Mouse (Mus musculus) liver, embryonic 14.5 days (tissue): Measurements from ENCODE around the gene Ccdc40. TPM values are rescaled to one million over a fixed set of nuclear protein-coding genes. Genes with fewer than 3 reads are reported as not detected.

Experiments
- ATAC-seq: fragments of 200-750 bp; cut with Nextera tagmentation; 2 replicates; pipeline ENCODE4 v1.8.0; 2017; ENCODE audit warnings: moderate number of reproducible peaks, mild to moderate bottlenecking, moderate library complexity; ENCODE audit not compliant: insufficient read depth
- DNase-seq, 3 experiments: peaks; one replicate each; pipeline ENCODE4 v3.0.0-alpha.2; 2012 to 2013; ENCODE audit warnings: low read depth in 3 of 3, low spot score in 3 of 3
- H3K27ac ChIP-seq: fragments of 300-500 bp; sonication (generic); 2 replicates; pipeline ENCODE4 v1.5.1; 2014; ENCODE audit warnings: moderate library complexity, mild to moderate bottlenecking, control low read depth, inconsistent platforms
- H3K27me3 ChIP-seq: fragments of 300-500 bp; sonication (generic); 2 replicates; pipeline ENCODE4 v1.6.1; 2014; ENCODE audit warnings: mild to moderate bottlenecking, low read length, moderate library complexity; ENCODE audit not compliant: control insufficient read depth, insufficient read depth
- H3K36me3 ChIP-seq: fragments of 300-500 bp; sonication (generic); replicated peaks from 2 replicates; pipeline ENCODE4 v1.6.1; 2014; ENCODE audit warnings: low read depth; ENCODE audit not compliant: control insufficient read depth, insufficient read depth
- H3K4me1 ChIP-seq, 2 experiments: fragments of 200-500 bp in 1 of 2; fragments of 300-500 bp in 1 of 2; sonication (generic) in 1 of 2; replicated peaks; 2 replicates each; pipeline ENCODE4 v1.6.1; 2012 to 2014; ENCODE audit warnings: antibody characterized with exemption in 1 of 2, inconsistent platforms in 1 of 2, low read length in 1 of 2; ENCODE audit not compliant: control insufficient read depth in 2 of 2, insufficient read depth in 2 of 2
- H3K4me2 ChIP-seq: fragments of 300-500 bp; sonication (generic); 2 replicates; pipeline ENCODE4 v1.6.1; 2014; ENCODE audit warnings: low read depth, mild to moderate bottlenecking, control low read depth, moderate library complexity
- H3K4me3 ChIP-seq, 2 experiments: fragments of 200-500 bp in 1 of 2; fragments of 300-500 bp in 1 of 2; sonication (generic) in 1 of 2; 2 replicates each; pipeline ENCODE4 v1.5.1; 2012 to 2014; ENCODE audit warnings: low read depth in 2 of 2, low read length in 2 of 2, mild to moderate bottlenecking in 2 of 2, control low read depth in 1 of 2, inconsistent platforms in 1 of 2, moderate library complexity in 1 of 2; ENCODE audit not compliant: insufficient read depth in 1 of 2
- H3K9ac ChIP-seq: fragments of 300-500 bp; sonication (generic); replicated peaks from 2 replicates; pipeline ENCODE4 v1.6.1; 2014; ENCODE audit warnings: mild to moderate bottlenecking, control low read depth, moderate library complexity
- H3K9me3 ChIP-seq: fragments of 300-500 bp; sonication (generic); 2 replicates; pipeline ENCODE4 v1.6.1; 2016; ENCODE audit warnings: low read length, mixed read lengths; ENCODE audit not compliant: control insufficient read depth
- CTCF ChIP-seq: IDR thresholded peaks from 2 replicates; pipeline ENCODE4 v1.5.1; 2016; ENCODE audit warnings: antibody characterized with exemption, low read depth, control low read depth
- EP300 ChIP-seq: IDR thresholded peaks from 2 replicates; pipeline ENCODE4 v1.6.1; 2016; ENCODE audit warnings: antibody characterized with exemption, low read depth
- WGBS: fragments of 180-500 bp; shearing (Covaris S2); extraction: QIAGEN DNeasy Blood & Tissue Kit; methylation state at CpG from one replicate; pipeline ENCODE4 v1.1.7; 2014; ENCODE audit not compliant: insufficient replicate concordance; 5-methylcytosine and 5-hydroxymethylcytosine counted together
- polyA plus RNA-seq, 2 experiments: library from polyadenylated mRNA; depleted of rRNA in 1 of 2; stranded (reverse) in 1 of 2; unstranded in 1 of 2; fragments of >200 nt; fragmentation: Nextera tagmentation in 1 of 2; extraction: Ambion mirVana in 1 of 2; gene quantifications; 2 replicates each; pipeline versions ENCODE4 v1.2.1 to v1.2.3; 2012 to 2014

Ccdc40 gene
- polyA plus RNA-seq, 2 experiments, result 0.42 to 0.59 TPM

DNA sequence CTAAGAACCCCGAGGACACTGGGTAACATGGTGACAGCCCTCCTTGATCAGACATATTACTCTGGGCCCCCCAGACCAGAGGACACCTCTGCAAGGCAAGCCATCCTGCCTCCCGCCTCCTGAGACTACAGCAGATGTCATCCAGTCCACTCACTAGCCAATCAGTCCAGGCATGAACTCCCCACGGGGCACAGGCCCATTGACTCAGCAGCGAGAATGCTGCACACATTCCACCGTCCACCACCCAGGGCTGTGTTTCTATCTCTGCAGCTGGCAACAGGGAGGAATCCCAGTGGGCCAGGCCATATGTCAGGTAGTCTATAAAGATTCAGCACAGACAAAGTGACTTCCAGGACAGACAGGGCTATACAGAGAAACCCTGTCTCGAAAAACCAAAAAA lies 20.4 kb upstream of the Ccdc40 start:
- 65% methylated on average over 6 of the region's 6 CpGs for WGBS

DNA sequence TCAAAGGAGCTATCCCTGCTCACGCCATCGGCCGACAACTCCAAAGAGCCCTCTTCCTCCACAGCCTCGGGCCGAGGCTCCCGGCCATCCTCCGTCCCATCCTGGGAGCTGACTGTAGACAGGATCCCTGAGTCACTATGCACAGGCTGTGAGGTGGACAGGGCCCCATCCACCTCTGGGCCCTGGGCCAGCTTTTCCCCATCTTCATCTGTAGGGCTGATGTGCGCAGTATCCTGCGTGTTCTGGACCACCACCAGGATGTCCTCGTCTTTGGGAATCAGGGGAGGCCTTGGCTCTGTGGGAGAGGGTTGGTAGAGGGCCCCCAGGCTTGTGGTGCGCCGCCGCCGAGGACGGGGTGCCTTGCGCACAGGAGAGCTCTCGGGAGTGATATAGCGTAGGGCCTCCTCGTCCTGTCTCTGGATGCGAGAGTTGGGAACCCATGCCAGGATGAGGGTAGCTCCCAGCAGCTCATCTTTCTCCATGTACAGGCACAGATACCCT lies 19.5 kb upstream of the Ccdc40 start:
- Histone ChIP-seq H3K9me3 (no peaks in the 10 kb centered on the region), H3K27me3 (no peaks in the 10 kb centered on the region), H3K4me2 (no peak overlapping the region), H3K9ac (no peak overlapping the region), H3K36me3 (no peaks in the 10 kb centered on the region), H3K27ac (no peak overlapping the region), H3K4me3 (no peak overlapping the region), H3K4me1 (0 out of 4 replicates have a peak, but pooled peaks cover 0 to 2% of the 10 kb centered on the region in 2 experiments)
- WGBS, result 73% methylated on average over 20 of the region's 20 CpGs
- TF ChIP-seq EP300, result no peak
- ATAC-seq, result no peak
- no peak for DNase-seq

More for the DNA sequence above, 20.4 kb upstream of the Ccdc40 start:
- Histone ChIP-seq H3K9ac (no peak overlapping the region), H3K4me3 (no peak overlapping the region), H3K27me3 (no peaks in the 10 kb centered on the region), H3K36me3 (no peaks in the 10 kb centered on the region), H3K4me2 (no peak overlapping the region), H3K9me3 (no peaks in the 10 kb centered on the region), H3K4me1 (no peaks in the 10 kb centered on the region), H3K27ac (no peak overlapping the region)
- TF ChIP-seq CTCF (no peak), EP300 (no peak)
- no peak for DNase-seq
- no peak for ATAC-seq

DNA sequence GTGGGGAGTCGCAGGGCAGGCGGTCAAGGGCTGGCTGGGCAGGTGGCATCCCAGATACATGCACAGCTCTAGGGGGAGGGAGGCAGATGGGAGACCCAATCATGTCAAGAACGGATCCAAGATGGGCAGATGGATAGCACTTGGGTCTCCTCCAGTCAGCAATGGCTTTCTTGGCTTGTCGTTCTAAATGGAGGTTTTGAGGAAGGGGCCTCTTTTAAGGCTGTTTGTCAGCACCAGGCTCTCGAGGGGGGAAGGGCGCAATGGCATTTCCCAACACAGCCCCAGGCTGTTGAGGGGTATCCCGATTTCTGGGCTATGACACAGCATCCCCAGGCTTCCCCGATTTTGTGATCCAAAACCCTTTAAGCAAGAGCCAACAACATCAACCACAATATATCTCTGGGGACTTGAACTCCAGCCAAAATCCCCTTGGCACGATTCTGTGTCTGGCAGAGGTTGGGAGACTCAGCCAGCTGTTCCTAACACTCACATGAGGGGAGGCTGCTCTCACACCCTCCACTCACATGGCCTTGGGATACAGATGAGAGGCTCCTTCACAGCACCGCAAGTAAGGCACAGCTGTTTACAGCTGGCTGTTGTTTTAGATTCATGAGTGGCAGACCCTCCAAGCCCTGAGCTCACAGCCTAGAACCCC lies 18.9 kb upstream of the Ccdc40 start:
- Histone ChIP-seq H3K27ac (no peak overlapping the region), H3K27me3 (no peaks in the 10 kb centered on the region), H3K36me3 (no peaks in the 10 kb centered on the region), H3K4me3 (no peak overlapping the region), H3K9me3 (no peaks in the 10 kb centered on the region), H3K9ac (no peak overlapping the region), H3K4me2 (no peak overlapping the region), H3K4me1 (0 out of 4 replicates have a peak, but pooled peaks cover 0 to 2% of the 10 kb centered on the region in 2 experiments)
- WGBS, result 69% methylated on average over 10 of the region's 10 CpGs
- TF ChIP-seq CTCF (no peak), EP300 (no peak)
- ATAC-seq, result no peak
- no peak for DNase-seq

DNA sequence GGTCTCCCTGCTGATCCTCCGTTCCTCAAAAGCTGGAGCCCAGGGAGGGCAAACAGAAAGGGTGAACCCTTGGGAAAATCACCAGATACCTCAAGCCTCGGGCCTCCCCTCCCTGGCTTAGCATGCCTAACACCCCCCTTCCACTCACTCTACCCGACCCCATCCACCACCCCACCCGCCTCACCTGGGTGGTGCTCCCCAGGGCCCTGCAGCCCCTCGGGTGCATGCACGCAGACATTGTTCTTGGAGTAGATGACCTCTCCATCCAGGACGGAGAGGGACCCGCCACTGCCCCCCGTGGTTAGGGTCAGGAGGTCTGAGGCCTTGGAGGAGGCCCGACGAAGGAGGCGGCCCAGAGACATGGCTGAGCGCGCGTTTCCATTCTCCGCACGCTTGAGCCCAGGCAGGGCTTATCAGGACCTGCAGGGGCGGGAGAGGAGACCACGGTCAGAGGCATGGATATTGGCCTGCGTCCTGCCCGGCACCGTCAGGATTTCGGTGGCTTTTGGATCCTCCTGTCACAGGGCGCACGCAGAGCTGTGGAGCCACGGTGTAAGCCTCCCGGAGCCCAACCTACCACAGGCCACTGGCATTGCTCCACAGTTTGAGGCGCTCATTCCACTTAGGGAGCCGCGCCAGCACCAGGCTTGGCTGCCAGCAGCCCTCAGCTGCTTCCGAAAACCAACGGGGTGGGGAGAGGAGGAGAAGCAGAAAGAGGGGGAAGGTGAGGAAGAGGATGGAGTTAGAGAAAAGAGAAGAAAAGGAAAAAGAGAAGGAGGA lies 17.9 kb upstream of the Ccdc40 start:
- H3K4me3 ChIP-seq, result no peak overlapping the region
- TF ChIP-seq CTCF (no peak), EP300 (no peak)
- DNase-seq (no peak), ATAC-seq (no peak)
- H3K4me1 ChIP-seq, result peaks cover under 1 to 7% of the 10 kb centered on the region in 2 experiments; a peak in 3 of 4 replicates
- no peak overlapping the region for H3K9ac ChIP-seq
- no peaks in the 10 kb centered on the region for H3K27me3 ChIP-seq
- WGBS, result 73% methylated on average over 32 of the region's 32 CpGs
- H3K36me3 ChIP-seq, result no peaks in the 10 kb centered on the region
- H3K9me3 ChIP-seq, result no peaks in the 10 kb centered on the region
- H3K4me2 ChIP-seq, result no peak overlapping the region
- H3K27ac ChIP-seq, result no peak overlapping the region
